Mouse (Mus musculus) adrenal gland, postnatal 36 days (tissue): ENCODE measurements around the gene Gtf2f2. TPM values are rescaled to one million over a fixed set of nuclear protein-coding genes. Genes with fewer than 3 reads are reported as not detected.

Source experiments
- DNase-seq, 2 experiments: peaks; one replicate each; pipeline ENCODE4 v3.0.0; 2021; ENCODE audit warnings: mixed read lengths in 1 of 2
- total RNA-seq, 2 experiments: library from RNA; stranded (reverse); gene quantifications; 2 replicates each; pipeline ENCODE4 v1.2.3; 2021

Gtf2f2 gene
- total RNA-seq, 2 experiments from 2014 or later: 24.3 to 24.6 TPM

GRCm38 (mm10) chr14:75863549-75864409 is 146.9 kb downstream of the Gtf2f2 start:
- DNase-seq: peak; percentile 76 to 83

GRCm38 (mm10) chr14:75862701-75863100 is 148.0 kb downstream of the Gtf2f2 start:
- no peak for DNase-seq

GRCm38 (mm10) chr14:75859619-75860018 is 151.0 kb downstream of the Gtf2f2 start:
- DNase-seq: no peak

- DNase-seq: no peak
Measured at GRCm38 (mm10) chr14:75858181-75858580, 152.5 kb downstream of the Gtf2f2 start.

- no peak for DNase-seq
Measured at GRCm38 (mm10) chr14:75855263-75855992, 155.2 kb downstream of the Gtf2f2 start.

GRCm38 (mm10) chr14:75852016-75852415 is 158.6 kb downstream of the Gtf2f2 start:
- DNase-seq: no peak

GRCm38 (mm10) chr14:75850819-75851218 is 159.8 kb downstream of the Gtf2f2 start:
- no peak for DNase-seq

GRCm38 (mm10) chr14:75849842-75850568 is 160.7 kb downstream of the Gtf2f2 start:
- no peak for DNase-seq

GRCm38 (mm10) chr14:75849236-75849635 is 161.4 kb downstream of the Gtf2f2 start:
- no peak for DNase-seq

GRCm38 (mm10) chr14:75848482-75848881 is 162.2 kb downstream of the Gtf2f2 start:
- DNase-seq: no peak

- DNase-seq: no peak
Measured at GRCm38 (mm10) chr14:75847669-75848068, 163.0 kb downstream of the Gtf2f2 start.

Other genes starting within 250 kb of the Gtf2f2 start
- gene Slc25a30, start 223.8 kb downstream of the Gtf2f2 start, total RNA-seq: 100 to 1,000 TPM; 206 to 215 TPM
- gene Tpt1, start 165.8 kb downstream of the Gtf2f2 start, total RNA-seq: 1,000 to 10,000 TPM; 2,956 to 3,131 TPM
- not detected for gene Kctd4, start 55.9 kb downstream of the Gtf2f2 start, total RNA-seq
- gene Gpalpp1, start 99.9 kb upstream of the Gtf2f2 start, total RNA-seq: 10 to 100 TPM; 19.8 to 22.8 TPM
- 1 to 10 TPM; 7.5 to 8.5 TPM for gene Nufip1, start 100.0 kb upstream of the Gtf2f2 start, total RNA-seq